Mouse (Mus musculus) midbrain, embryonic 12.5 days (tissue): ENCODE measurements around the gene Gtsf2. TPM values are rescaled to one million over a fixed set of nuclear protein-coding genes. Genes with fewer than 3 reads are reported as not detected.
"Not testable (repeated sequence)": the region's sequence is repeated elsewhere in the genome, so short reads cannot be mapped to it uniquely, and the experiment has no call there.

ENCODE experiments used
- ATAC-seq: fragments of 200-750 bp; cut with Nextera tagmentation; 2 replicates; pipeline ENCODE4 v1.8.0; 2017; ENCODE audit warnings: low read depth, moderate TSS enrichment, moderate library complexity; ENCODE audit not compliant: low FRiP score
- H3K27ac ChIP-seq: fragments of 300-500 bp; sonication (generic); replicated peaks from 2 replicates; pipeline ENCODE4 v1.5.1; 2016; ENCODE audit warnings: mild to moderate bottlenecking
- H3K27me3 ChIP-seq: fragments of 300-500 bp; sonication (generic); 2 replicates; pipeline ENCODE4 v1.6.1; 2016; ENCODE audit warnings: mild to moderate bottlenecking
- H3K36me3 ChIP-seq: fragments of 300-500 bp; sonication (generic); 2 replicates; pipeline ENCODE4 v1.6.1; 2016
- H3K4me1 ChIP-seq: fragments of 300-500 bp; sonication (generic); 2 replicates; pipeline ENCODE4 v1.6.1; 2016
- H3K4me2 ChIP-seq: fragments of 300-500 bp; sonication (generic); replicated peaks from 2 replicates; pipeline ENCODE4 v1.6.1; 2016; ENCODE audit warnings: mild to moderate bottlenecking, moderate library complexity
- H3K4me3 ChIP-seq: fragments of 300-500 bp; sonication (generic); 2 replicates; pipeline ENCODE4 v1.5.1; 2016; ENCODE audit warnings: mild to moderate bottlenecking
- H3K9ac ChIP-seq: fragments of 300-500 bp; sonication (generic); replicated peaks from 2 replicates; pipeline ENCODE4 v1.6.1; 2016; ENCODE audit warnings: mild to moderate bottlenecking, moderate library complexity
- H3K9me3 ChIP-seq: fragments of 300-500 bp; sonication (generic); 2 replicates; pipeline ENCODE4 v1.6.1; 2016; ENCODE audit warnings: mild to moderate bottlenecking
- WGBS: fragments of 180-500 bp; shearing (Covaris S2); methylation state at CpG from one replicate; pipeline ENCODE4 v1.1.7; 2016; 5-methylcytosine and 5-hydroxymethylcytosine counted together
- polyA plus RNA-seq: library from polyadenylated mRNA; unstranded; fragments of >200 nt; fragmentation: Nextera tagmentation; extraction: Ambion mirVana; gene quantifications from 2 replicates; pipeline ENCODE4 v1.2.1, GENCODE M21; 2016

Gene Gtsf2
- polyA plus RNA-seq, 1 experiment from 2014 or later = not detected

- H3K4me2 ChIP-seq = no peak overlapping the region
- H3K9me3 ChIP-seq = no peaks in the 10 kb centered on the region
- ATAC-seq = no peak
- no peaks in the 10 kb centered on the region for H3K4me1 ChIP-seq
- WGBS = 88% methylated on average over 7 of the region's 7 CpGs
- no peak overlapping the region for H3K9ac ChIP-seq
- H3K36me3 ChIP-seq = no peaks in the 10 kb centered on the region
- H3K27me3 ChIP-seq = no peaks in the 10 kb centered on the region; the same call in 1 of the 2 replicates
- no peak overlapping the region for H3K4me3 ChIP-seq
- no peak overlapping the region for H3K27ac ChIP-seq
Measured at GRCm38 (mm10) chr15:103471488-103472194, 23.4 kb upstream of the Gtsf2 start.

GRCm38 (mm10) chr15:103462539-103463261, 14.4 kb upstream of the Gtsf2 start:
- H3K36me3 ChIP-seq = no peaks in the 10 kb centered on the region
- 75% methylated on average over 7 of the region's 7 CpGs for WGBS
- no peak for ATAC-seq

GRCm38 (mm10) chr15:103454449-103454848, 6.2 kb upstream of the Gtsf2 start:
- Histone ChIP-seq H3K27me3 (no peaks in the 10 kb centered on the region), H3K9ac (no peak overlapping the region), H3K4me2 (no peak overlapping the region), H3K4me3 (no peak overlapping the region), H3K4me1 (no peaks in the 10 kb centered on the region), H3K36me3 (no peaks in the 10 kb centered on the region), H3K27ac (no peak overlapping the region), H3K9me3 (no peaks in the 10 kb centered on the region)
- 87% methylated on average over 6 of the region's 6 CpGs for WGBS
- no peak for ATAC-seq

More at GRCm38 (mm10) chr15:103462539-103463261, 14.4 kb upstream of the Gtsf2 start:
- Histone ChIP-seq H3K27me3 (no peaks in the 10 kb centered on the region), H3K27ac (no peak overlapping the region), H3K9me3 (no peaks in the 10 kb centered on the region), H3K4me2 (no peak overlapping the region), H3K4me3 (no peak overlapping the region), H3K9ac (no peak overlapping the region), H3K4me1 (no peaks in the 10 kb centered on the region)

- Histone ChIP-seq H3K36me3 (no peaks in the 10 kb centered on the region), H3K4me1 (no peaks in the 10 kb centered on the region), H3K27ac (no peak within 1 kb of the TSS), H3K27me3 (no peaks in the 10 kb centered on the region), H3K4me3 (no peak within 1 kb of the TSS), H3K9ac (no peak within 1 kb of the TSS), H3K9me3 (no peaks in the 10 kb centered on the region), H3K4me2 (no peak within 1 kb of the TSS)
- 84% methylated on average over 13 of the region's 13 CpGs for WGBS
- no peak for ATAC-seq
Measured at GRCm38 (mm10) chr15:103453551-103454218, 5.4 kb upstream of the Gtsf2 start, which contains the start of gene Nckap1l. Gene Nckap1l (plus strand): TSS chr15:103453794.

- H3K9me3 ChIP-seq, H3K4me1 ChIP-seq, H3K9ac ChIP-seq, H3K27me3 ChIP-seq, ATAC-seq, H3K4me3 ChIP-seq, H3K36me3 ChIP-seq, H3K4me2 ChIP-seq, H3K27ac ChIP-seq: not testable (repeated sequence)
- 88% methylated on average over 4 of the region's 4 CpGs for WGBS
Measured at GRCm38 (mm10) chr15:103445966-103446365, 2.3 kb downstream of the Gtsf2 start.

GRCm38 (mm10) chr15:103430241-103430640, 18.0 kb downstream of the Gtsf2 start, which contains the start of gene Gtsf1:
Gene Gtsf1 (minus strand): TSS chr15:103430470.
- no peaks in the 10 kb centered on the region for H3K9me3 ChIP-seq
- no peak within 1 kb of the TSS for H3K4me3 ChIP-seq
- no peaks in the 10 kb centered on the region for H3K36me3 ChIP-seq
- H3K9ac ChIP-seq = no peak within 1 kb of the TSS
- no peaks in the 10 kb centered on the region for H3K27me3 ChIP-seq
- 0 out of 2 replicates have a peak, but pooled peaks cover 3% of the 10 kb centered on the region for H3K4me1 ChIP-seq
- no peak within 1 kb of the TSS for H3K27ac ChIP-seq
- H3K4me2 ChIP-seq = no peak within 1 kb of the TSS
- 94% methylated on average over 16 of the region's 16 CpGs for WGBS
- no peak for ATAC-seq

GRCm38 (mm10) chr15:103427017-103427416, 21.3 kb downstream of the Gtsf2 start:
- H3K4me2 ChIP-seq = no peak overlapping the region
- H3K9me3 ChIP-seq = no peaks in the 10 kb centered on the region
- no peak overlapping the region for H3K4me3 ChIP-seq
- H3K27ac ChIP-seq = 0 out of 2 replicates have a peak overlapping the region, but pooled peaks have one; percentile 8
- H3K4me1 ChIP-seq = 0 out of 2 replicates have a peak, but pooled peaks cover 3% of the 10 kb centered on the region
- 31% methylated on average over 2 of the region's 2 CpGs for WGBS
- no peaks in the 10 kb centered on the region for H3K27me3 ChIP-seq
- no peaks in the 10 kb centered on the region for H3K36me3 ChIP-seq
- H3K9ac ChIP-seq = no peak overlapping the region
- ATAC-seq = no peak

- H3K9me3 ChIP-seq, H3K4me1 ChIP-seq, H3K4me2 ChIP-seq, H3K27ac ChIP-seq, H3K36me3 ChIP-seq, ATAC-seq, H3K9ac ChIP-seq, H3K27me3 ChIP-seq, H3K4me3 ChIP-seq: not testable (repeated sequence)
- 90% methylated on average over 2 of the region's 3 CpGs for WGBS
Measured at GRCm38 (mm10) chr15:103405586-103405985, 42.7 kb downstream of the Gtsf2 start.

GRCm38 (mm10) chr15:103401361-103401760, 46.9 kb downstream of the Gtsf2 start:
- no peak overlapping the region for H3K4me2 ChIP-seq
- no peak overlapping the region for H3K27ac ChIP-seq
- no peaks in the 10 kb centered on the region for H3K27me3 ChIP-seq
- no peaks in the 10 kb centered on the region for H3K9me3 ChIP-seq
- H3K36me3 ChIP-seq = no peaks in the 10 kb centered on the region
- H3K4me3 ChIP-seq = no peak overlapping the region
- no peak overlapping the region for H3K9ac ChIP-seq
- H3K4me1 ChIP-seq = no peaks in the 10 kb centered on the region
- WGBS = 92% methylated on average over 5 of the region's 5 CpGs
- no peak for ATAC-seq

GRCm38 (mm10) chr15:103393577-103393976, 54.7 kb downstream of the Gtsf2 start:
- no peaks in the 10 kb centered on the region for H3K4me1 ChIP-seq
- no peaks in the 10 kb centered on the region for H3K27me3 ChIP-seq
- no peak overlapping the region for H3K4me2 ChIP-seq
- no peak for ATAC-seq
- no peak overlapping the region for H3K4me3 ChIP-seq
- no peak overlapping the region for H3K27ac ChIP-seq
- no peak overlapping the region for H3K9ac ChIP-seq
- no peaks in the 10 kb centered on the region for H3K36me3 ChIP-seq
- H3K9me3 ChIP-seq = no peaks in the 10 kb centered on the region
